Mouse (Mus musculus) limb, embryonic 14.5 days (tissue): ENCODE data around the gene Vps37d. TPM values are rescaled to one million over a fixed set of nuclear protein-coding genes. Genes with fewer than 3 reads are reported as not detected.
"Not testable (repeated sequence)": the region's sequence is repeated elsewhere in the genome, so short reads cannot be mapped to it uniquely, and the experiment has no call there.

Experiments
- ATAC-seq: fragments of 200-750 bp; cut with Nextera tagmentation; 2 replicates; pipeline ENCODE4 v1.8.0; 2017; ENCODE audit warnings: low read depth, moderate number of reproducible peaks, moderate TSS enrichment; ENCODE audit not compliant: low FRiP score
- DNase-seq: peaks from one replicate; pipeline ENCODE4 v3.0.0-alpha.2; 2015; ENCODE audit warnings: low spot score
- H3K27ac ChIP-seq: fragments of 300-500 bp; sonication (generic); replicated peaks from 2 replicates; pipeline ENCODE4 v1.5.1; 2014; ENCODE audit warnings: low read depth, mild to moderate bottlenecking, low read length, moderate library complexity, mixed read lengths
- H3K27me3 ChIP-seq: fragments of 300-500 bp; sonication (generic); 2 replicates; pipeline ENCODE4 v1.6.1; 2014; ENCODE audit warnings: low read length, mixed read lengths; ENCODE audit not compliant: control insufficient read depth, insufficient read depth
- H3K36me3 ChIP-seq: fragments of 300-500 bp; sonication (generic); 2 replicates; pipeline ENCODE4 v1.6.1; 2014; ENCODE audit warnings: mild to moderate bottlenecking, low read length, moderate library complexity, mixed read lengths; ENCODE audit not compliant: control insufficient read depth, insufficient read depth
- H3K4me1 ChIP-seq: fragments of 300-500 bp; sonication (generic); 2 replicates; pipeline ENCODE4 v1.6.1; 2014; ENCODE audit warnings: antibody characterized with exemption, low read length, mixed read lengths; ENCODE audit not compliant: control insufficient read depth, insufficient read depth
- H3K4me2 ChIP-seq: fragments of 300-500 bp; sonication (generic); replicated peaks from 2 replicates; pipeline ENCODE4 v1.6.1; 2014; ENCODE audit warnings: low read depth, mild to moderate bottlenecking, low read length, moderate library complexity; ENCODE audit not compliant: severe bottlenecking
- H3K4me3 ChIP-seq: fragments of 300-500 bp; sonication (generic); replicated peaks from 2 replicates; pipeline ENCODE4 v1.5.1; 2014; ENCODE audit warnings: low read length
- H3K9ac ChIP-seq: fragments of 300-500 bp; sonication (generic); 2 replicates; pipeline ENCODE4 v1.6.1; 2014; ENCODE audit warnings: mild to moderate bottlenecking, low read depth, low read length, moderate library complexity; ENCODE audit not compliant: severe bottlenecking
- H3K9me3 ChIP-seq: fragments of 300-500 bp; sonication (generic); 2 replicates; pipeline ENCODE4 v1.6.1; 2016; ENCODE audit warnings: low read length; ENCODE audit not compliant: control insufficient read depth
- POLR2A ChIP-seq: fragments of 200-500 bp; IDR thresholded peaks from 2 replicates; pipeline ENCODE4 v1.8.0; 2012; ENCODE audit warnings: inconsistent platforms, mild to moderate bottlenecking, moderate library complexity, borderline replicate concordance; ENCODE audit not compliant: insufficient read depth, insufficient read length; ENCODE audit errors: extremely low read depth
- WGBS: fragments of 180-500 bp; shearing (Covaris S2); extraction: QIAGEN DNeasy Blood & Tissue Kit; methylation state at CpG from one replicate; pipeline ENCODE4 v1.1.7; 2014; 5-methylcytosine and 5-hydroxymethylcytosine counted together
- polyA plus RNA-seq, 2 experiments: library from polyadenylated mRNA; depleted of rRNA in 1 of 2; stranded (reverse) in 1 of 2; unstranded in 1 of 2; fragments of >200 nt; fragmentation: Nextera tagmentation in 1 of 2; extraction: Ambion mirVana in 1 of 2; gene quantifications; 2 replicates each; pipeline versions ENCODE4 v1.2.1 to v1.2.3; 2012 to 2014

Vps37d gene
- polyA plus RNA-seq, 2 experiments = 10.7 to 24.5 TPM

DNA sequence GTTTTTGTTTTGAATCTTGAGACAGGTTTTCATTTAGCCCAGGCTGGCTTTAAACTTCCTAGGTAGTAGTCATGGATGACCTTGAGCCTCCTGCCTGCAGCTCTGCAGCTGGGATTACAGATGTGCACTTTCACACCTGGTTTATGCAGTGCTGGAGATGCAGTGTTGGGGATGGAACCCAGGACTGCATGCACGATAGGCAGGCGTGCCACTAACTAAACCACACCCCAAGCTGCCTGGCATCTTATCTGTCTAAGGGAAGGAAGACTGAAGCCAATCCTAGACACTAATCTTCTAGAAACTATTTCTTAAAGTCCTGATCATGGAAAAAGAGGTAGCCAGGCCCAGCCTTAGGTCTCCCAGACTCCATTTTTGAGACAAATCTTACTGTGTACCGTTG lies 7.6 kb downstream of the Vps37d start:
- H3K27me3 ChIP-seq = no peaks in the 10 kb centered on the region
- ATAC-seq (no peak), DNase-seq (no peak)
- WGBS = 87% methylated on average over 3 of the region's 3 CpGs
- no peak overlapping the region for H3K4me2 ChIP-seq
- H3K4me1 ChIP-seq = peaks cover 2% of the 10 kb centered on the region; the same call in 1 of the 2 replicates
- no peak overlapping the region for H3K27ac ChIP-seq
- H3K9ac ChIP-seq = no peak overlapping the region
- no peaks in the 10 kb centered on the region for H3K9me3 ChIP-seq
- H3K4me3 ChIP-seq = no peak overlapping the region
- TF ChIP-seq POLR2A = no peak
- peaks cover 47% of the 10 kb centered on the region for H3K36me3 ChIP-seq

DNA sequence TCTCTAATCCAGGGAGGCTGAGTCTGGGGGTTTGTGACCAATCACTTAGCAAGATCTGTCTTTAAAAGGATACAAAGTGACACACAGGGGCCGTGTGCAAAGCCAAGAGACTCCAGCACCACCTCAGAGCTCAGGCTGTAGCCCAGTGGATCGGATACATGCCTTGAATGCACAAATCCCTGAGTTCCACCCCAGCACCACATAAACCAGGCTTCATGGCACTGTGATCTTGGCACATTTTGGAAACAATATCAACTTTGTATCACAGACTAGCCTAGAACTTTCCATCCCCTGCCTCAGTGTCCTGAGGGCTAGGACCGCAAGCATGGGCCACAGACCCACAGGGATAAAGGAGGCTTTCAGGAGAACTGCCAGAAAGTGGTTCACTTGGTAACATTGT lies 12.1 kb downstream of the Vps37d start:
- no peak overlapping the region for H3K4me3 ChIP-seq
- no peaks in the 10 kb centered on the region for H3K27me3 ChIP-seq
- H3K4me2 ChIP-seq = no peak overlapping the region; the same call in 1 of the 2 replicates
- no peak for ATAC-seq
- no peak for DNase-seq
- peaks cover 9% of the 10 kb centered on the region for H3K4me1 ChIP-seq
- no peak for TF ChIP-seq POLR2A
- peaks cover 18% of the 10 kb centered on the region; the same call in 1 of the 2 replicates for H3K36me3 ChIP-seq
- WGBS = 96% methylated on average over 3 of the region's 3 CpGs
- no peaks in the 10 kb centered on the region for H3K9me3 ChIP-seq
- no peak overlapping the region for H3K27ac ChIP-seq
- no peak overlapping the region for H3K9ac ChIP-seq

DNA sequence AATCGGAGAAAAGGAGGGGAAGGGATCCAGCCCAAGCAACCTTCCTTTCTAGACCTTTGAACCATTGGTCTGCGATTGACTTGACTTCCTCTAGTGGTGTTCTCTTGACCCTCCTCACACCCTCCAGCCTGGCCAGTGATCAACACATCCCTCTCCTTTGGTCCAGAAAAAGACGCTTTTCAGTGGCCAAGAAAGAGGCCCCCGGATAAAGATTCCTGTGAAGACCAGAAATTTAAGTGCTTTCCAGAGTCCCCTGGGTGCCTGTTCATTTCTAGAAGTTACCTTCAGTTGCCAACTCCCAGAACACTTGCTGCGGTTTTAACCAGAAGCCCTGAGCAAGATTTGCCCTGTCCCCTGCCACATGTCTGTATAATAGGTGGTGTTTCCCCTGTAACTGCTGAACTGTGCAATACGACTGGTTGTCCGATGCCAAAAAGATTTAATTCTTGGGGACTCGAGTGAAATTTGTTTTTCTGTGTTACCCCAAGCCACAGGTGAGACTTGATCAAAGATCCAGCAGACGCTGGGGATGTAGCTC lies 13.1 kb downstream of the Vps37d start, which contains the start of gene Bud23:
Gene Bud23 (minus strand): TSS at position 51 of the 538 bp plus-strand sequence.
- 74% methylated on average over 8 of the region's 9 CpGs for WGBS
- peak within 1 kb of the TSS; percentile 58; the same call in 1 of the 2 replicates for H3K27ac ChIP-seq
- not testable (repeated sequence) for ATAC-seq

DNA sequence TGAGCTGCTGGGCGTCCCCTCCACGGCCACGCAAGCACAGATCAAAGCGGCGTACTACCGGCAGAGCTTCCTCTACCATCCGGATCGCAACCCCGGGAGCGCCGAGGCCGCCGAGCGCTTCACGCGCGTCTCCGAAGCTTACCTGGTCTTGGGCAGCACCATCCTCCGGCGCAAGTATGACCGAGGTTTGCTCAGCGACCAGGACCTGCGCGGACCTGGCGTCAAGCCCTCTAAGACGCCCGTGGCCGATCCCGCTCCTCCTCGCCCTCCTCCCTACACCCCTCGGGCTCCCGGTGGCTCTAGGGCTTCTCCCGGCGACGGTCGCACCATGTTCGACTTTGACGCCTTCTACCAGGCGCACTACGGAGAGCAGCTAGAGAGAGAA lies 13.7 kb downstream of the Vps37d start:
- no peak for DNase-seq
- Histone ChIP-seq H3K9me3 (no peaks in the 10 kb centered on the region), H3K4me3 (peak overlapping the region; percentile 95), H3K27me3 (no peaks in the 10 kb centered on the region), H3K27ac (peak overlapping the region; percentile 58; the same call in 1 of the 2 replicates), H3K9ac (peak overlapping the region; percentile 81), H3K36me3 (peaks cover 34% of the 10 kb centered on the region), H3K4me1 (peaks cover 9% of the 10 kb centered on the region), H3K4me2 (peak overlapping the region; percentile 72)
- no peak for TF ChIP-seq POLR2A
- peak; percentile 12; the same call in 1 of the 2 replicates for ATAC-seq
- 2% methylated on average over 31 of the region's 40 CpGs for WGBS

More for the DNA sequence above, 13.1 kb downstream of the Vps37d start, which contains the start of gene Bud23:
- DNase-seq, H3K27me3 ChIP-seq, H3K4me1 ChIP-seq, H3K9me3 ChIP-seq: not testable (repeated sequence)
- H3K36me3 ChIP-seq = peaks cover 28% of the 10 kb centered on the region
- peak within 1 kb of the TSS; percentile 81 for H3K9ac ChIP-seq
- peak within 1 kb of the TSS; percentile 95 for H3K4me3 ChIP-seq
- H3K4me2 ChIP-seq = peak within 1 kb of the TSS; percentile 72

DNA sequence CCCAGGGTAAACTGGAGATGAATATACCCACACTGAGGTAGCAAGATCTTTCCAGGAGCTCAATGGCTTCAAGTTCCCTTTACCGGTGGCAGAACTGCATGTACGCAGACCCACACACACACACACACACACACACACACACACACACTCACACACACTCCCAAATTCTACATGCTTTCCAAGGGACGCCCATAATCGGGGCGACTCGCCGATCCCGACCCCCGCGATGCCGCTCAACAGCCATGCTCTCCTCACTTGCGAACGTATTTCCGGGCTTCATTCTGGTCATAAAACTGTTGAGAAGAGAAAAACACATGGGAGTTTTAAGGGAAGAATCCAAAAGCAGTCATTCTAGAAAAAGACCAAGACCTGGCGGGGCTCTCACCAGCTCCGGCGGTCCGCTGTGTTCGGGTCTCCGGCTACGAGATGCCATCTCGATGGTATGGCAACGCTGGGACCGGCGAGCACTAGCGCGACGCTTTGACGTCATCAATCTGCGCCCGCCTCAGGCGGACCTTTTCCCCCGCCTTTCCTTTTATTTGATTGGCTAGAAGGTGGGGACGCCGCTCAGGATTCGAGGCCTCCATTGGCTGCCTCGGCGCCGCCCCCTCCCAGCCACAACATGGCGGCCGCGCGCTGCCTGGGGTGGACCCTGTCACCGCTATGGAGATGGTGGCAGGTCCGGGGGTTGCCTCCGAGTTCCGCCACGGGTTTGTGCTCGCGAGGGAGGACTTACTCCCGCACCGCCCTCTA lies 14.3 kb downstream of the Vps37d start, which contains the start of gene Dnajc30:
Gene Dnajc30 (plus strand): TSS at position 574 of the 753 bp plus-strand sequence.
- Histone ChIP-seq H3K9me3 (no peaks in the 10 kb centered on the region), H3K27ac (peak within 1 kb of the TSS; percentile 58; the same call in 1 of the 2 replicates), H3K27me3 (no peaks in the 10 kb centered on the region), H3K4me1 (peaks cover 9% of the 10 kb centered on the region), H3K4me3 (peak within 1 kb of the TSS; percentile 95), H3K36me3 (peaks cover 40% of the 10 kb centered on the region), H3K9ac (peak within 1 kb of the TSS; percentile 81), H3K4me2 (peak within 1 kb of the TSS; percentile 72)
- WGBS = under 1% methylated on average over 42 of the region's 52 CpGs
- peak; percentile 81; the same call in 1 of the 2 replicates for TF ChIP-seq POLR2A
- ATAC-seq = peak; percentile 97
- peak; percentile 99 for DNase-seq
